Mouse (Mus musculus) liver, embryonic 12.5 days (tissue): ENCODE measurements around the gene Aqp2. TPM values are rescaled to one million over a fixed set of nuclear protein-coding genes. Genes with fewer than 3 reads are reported as not detected.

Experiments
- polyA plus RNA-seq: library from polyadenylated mRNA; unstranded; fragments of >200 nt; fragmentation: Nextera tagmentation; extraction: Ambion mirVana; gene quantifications from 2 replicates; pipeline ENCODE4 v1.2.1, GENCODE M21; 2016

Aqp2 gene
- polyA plus RNA-seq, 1 experiment from 2014 or later = not detected

Other genes starting within 250 kb of the Aqp2 start
- 7.4 and 8.6 TPM in 2 replicates for gene Fmnl3, start 208.6 kb upstream of the Aqp2 start, polyA plus RNA-seq
- gene Tmbim6, start 186.2 kb upstream of the Aqp2 start, polyA plus RNA-seq = 199 and 201 TPM in 2 replicates
- 2.3 and 2.6 TPM in 2 replicates for gene Nckap5l, start 121.3 kb upstream of the Aqp2 start, polyA plus RNA-seq
- 7.9 TPM in 2 replicates for gene Bcdin3d, start 104.3 kb upstream of the Aqp2 start, polyA plus RNA-seq
- 0.08 and 0.23 TPM in 2 replicates for gene Faim2, start 50.9 kb upstream of the Aqp2 start, polyA plus RNA-seq
- gene Aqp5, start 11.7 kb downstream of the Aqp2 start, polyA plus RNA-seq = 0.41 and 1.2 TPM in 2 replicates
- gene Aqp6, start 22.3 kb downstream of the Aqp2 start, polyA plus RNA-seq = not detected in 2 replicates
- gene Racgap1, start 72.6 kb downstream of the Aqp2 start, polyA plus RNA-seq = 93.4 and 96.3 TPM in 2 replicates
- gene Asic1, start 91.3 kb downstream of the Aqp2 start, polyA plus RNA-seq = 1.8 and 2.0 TPM in 2 replicates
- gene Smarcd1, start 123.1 kb downstream of the Aqp2 start, polyA plus RNA-seq = 12.2 and 12.6 TPM in 2 replicates
- gene Gm17349, start 126.4 kb downstream of the Aqp2 start, polyA plus RNA-seq = not detected in 2 replicates
- gene Gpd1, start 138.5 kb downstream of the Aqp2 start, polyA plus RNA-seq = 7.5 and 8.0 TPM in 2 replicates
- 98.3 and 98.4 TPM in 2 replicates for gene Cox14, start 146.6 kb downstream of the Aqp2 start, polyA plus RNA-seq
- 17.8 and 19.1 TPM in 2 replicates for gene Cers5, start 193.8 kb downstream of the Aqp2 start, polyA plus RNA-seq